Mouse (Mus musculus): ENCODE data around the gene Gm10322. TPM values are rescaled to one million over a fixed set of nuclear protein-coding genes. Genes with fewer than 3 reads are reported as not detected.

Gm10322 gene
- polyA plus RNA-seq (2012; rRNA removed; ENCODE audit: low replicate concordance), result not detected in 2 replicates

GRCm38 (mm10) chr10:59615981-59616520, at the start of gene Gm10322:
Gene Gm10322, plus strand, starts transcription at chr10:59616063.

GRCm38 (mm10) chr10:59616522-59616921, 659 bp downstream of the Gm10322 start, which contains the start of gene Mcu:
Gene Mcu, minus strand, starts transcription at chr10:59616692.

Other genes starting within 250 kb of the Gm10322 start
- gene Gm10273, start 220.4 kb upstream of the Gm10322 start, polyA plus RNA-seq (2012; rRNA removed; ENCODE audit: low replicate concordance), result 4.4 and 37.2 TPM in 2 replicates
- gene Pla2g12b, start 212.4 kb upstream of the Gm10322 start, polyA plus RNA-seq (2012; rRNA removed; ENCODE audit: low replicate concordance), result not detected in 2 replicates
- gene Oit3, start 174.3 kb upstream of the Gm10322 start, polyA plus RNA-seq (2012; rRNA removed; ENCODE audit: low replicate concordance), result 0.14 and 0.80 TPM in 2 replicates
- 9.0 and 10.1 TPM in 2 replicates for gene Mcu, start 629 bp downstream of the Gm10322 start, polyA plus RNA-seq (2012; rRNA removed; ENCODE audit: low replicate concordance)
- 33.7 and 43.8 TPM in 2 replicates for gene Micu1, start 86.4 kb downstream of the Gm10322 start, polyA plus RNA-seq (2012; rRNA removed; ENCODE audit: low replicate concordance)

Data from mammary gland, adult 2 months (tissue).